Mouse (Mus musculus) liver, embryonic 13.5 days (tissue): ENCODE measurements around the gene Sh3bp4. TPM values are rescaled to one million over a fixed set of nuclear protein-coding genes. Genes with fewer than 3 reads are reported as not detected.

Experiments
- ATAC-seq: fragments of 200-750 bp; cut with Nextera tagmentation; 2 replicates; pipeline ENCODE4 v1.8.0; 2017; ENCODE audit warnings: low read depth, mild to moderate bottlenecking, moderate number of reproducible peaks, moderate library complexity
- DNase-seq: peaks from one replicate; pipeline ENCODE4 v3.0.0; 2022
- H3K27ac ChIP-seq: fragments of 300-500 bp; sonication (generic); 2 replicates; pipeline ENCODE4 v1.5.1; 2015; ENCODE audit warnings: moderate library complexity, mild to moderate bottlenecking, inconsistent platforms
- H3K27me3 ChIP-seq: fragments of 300-500 bp; sonication (generic); 2 replicates; pipeline ENCODE4 v1.6.1; 2015; ENCODE audit warnings: mild to moderate bottlenecking, inconsistent platforms
- H3K36me3 ChIP-seq: fragments of 300-500 bp; sonication (generic); 2 replicates; pipeline ENCODE4 v1.6.1; 2015; ENCODE audit warnings: mild to moderate bottlenecking, inconsistent platforms
- H3K4me1 ChIP-seq: fragments of 300-500 bp; sonication (generic); replicated peaks from 2 replicates; pipeline ENCODE4 v1.6.1; 2015; ENCODE audit warnings: inconsistent platforms
- H3K4me2 ChIP-seq: fragments of 300-500 bp; sonication (generic); 2 replicates; pipeline ENCODE4 v1.6.1; 2015; ENCODE audit warnings: inconsistent platforms, mild to moderate bottlenecking, moderate library complexity
- H3K4me3 ChIP-seq: fragments of 300-500 bp; sonication (generic); replicated peaks from 2 replicates; pipeline ENCODE4 v1.5.1; 2015; ENCODE audit warnings: mild to moderate bottlenecking, inconsistent platforms
- H3K9ac ChIP-seq: fragments of 300-500 bp; sonication (generic); 2 replicates; pipeline ENCODE4 v1.6.1; 2015; ENCODE audit warnings: mild to moderate bottlenecking, inconsistent platforms
- H3K9me3 ChIP-seq: fragments of 300-500 bp; sonication (generic); replicated peaks from 2 replicates; pipeline ENCODE4 v1.6.1; 2016; ENCODE audit warnings: inconsistent platforms
- WGBS: fragments of 180-500 bp; shearing (Covaris S2); methylation state at CpG from one replicate; pipeline ENCODE4 v1.1.7; 2015; ENCODE audit not compliant: insufficient replicate concordance; 5-methylcytosine and 5-hydroxymethylcytosine counted together
- polyA plus RNA-seq: library from polyadenylated mRNA; unstranded; fragments of >200 nt; fragmentation: Nextera tagmentation; extraction: Ambion mirVana; gene quantifications from 2 replicates; pipeline ENCODE4 v1.2.1, GENCODE M21; 2015

Gene Sh3bp4
- polyA plus RNA-seq, 1 experiment from 2014 or later, result 0.81 TPM

DNA sequence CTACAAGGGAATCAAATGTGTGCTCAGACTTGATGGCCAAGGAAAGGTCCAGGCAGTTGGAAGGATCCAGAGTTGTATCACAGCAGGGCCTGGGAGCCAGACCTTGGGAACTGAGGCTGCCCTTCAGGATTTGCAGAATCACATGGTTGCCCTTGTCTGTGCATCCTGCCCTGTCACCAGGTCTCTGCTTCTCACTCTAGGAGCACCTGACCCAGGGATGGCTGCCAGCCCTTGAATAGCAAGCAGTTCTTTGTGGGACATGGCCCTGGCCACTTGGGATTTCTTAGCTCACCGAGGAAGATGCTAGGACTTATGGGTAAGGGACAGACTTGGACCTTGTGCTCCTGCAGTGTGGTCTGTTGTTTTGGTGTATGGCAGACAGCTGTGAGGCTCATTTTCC lies 42.3 kb downstream of the Sh3bp4 start:
- Histone ChIP-seq H3K9ac (no peak overlapping the region), H3K4me2 (no peak overlapping the region), H3K9me3 (no peaks in the 10 kb centered on the region), H3K27me3 (no peaks in the 10 kb centered on the region), H3K4me1 (peaks cover 15% of the 10 kb centered on the region), H3K36me3 (no peaks in the 10 kb centered on the region), H3K27ac (no peak overlapping the region), H3K4me3 (no peak overlapping the region)
- no peak for ATAC-seq
- 73% methylated on average over 1 of the region's 1 CpGs for WGBS
- DNase-seq, result no peak

DNA sequence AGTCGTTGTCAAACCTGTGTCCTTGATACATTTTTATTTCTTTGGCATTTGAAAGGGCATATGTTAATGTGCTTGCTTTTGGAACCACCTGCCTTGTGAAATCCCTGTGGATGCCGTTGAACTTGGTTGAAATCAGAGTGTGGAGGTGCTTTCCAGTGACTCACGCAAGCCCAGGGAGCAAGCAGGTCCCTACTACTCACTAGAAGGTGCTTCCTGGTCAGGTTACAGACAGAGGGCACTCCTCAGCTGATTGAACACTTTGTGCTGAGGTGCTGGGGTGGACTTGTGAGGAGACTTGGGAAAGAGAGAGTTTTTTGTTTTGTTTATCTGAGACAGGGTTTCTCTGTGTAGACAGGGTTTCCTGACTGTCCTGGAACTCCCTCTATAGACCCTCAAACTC lies 43.5 kb downstream of the Sh3bp4 start:
- no peak for DNase-seq
- H3K27ac ChIP-seq, result no peak overlapping the region
- H3K27me3 ChIP-seq, result no peaks in the 10 kb centered on the region
- H3K9me3 ChIP-seq, result no peaks in the 10 kb centered on the region
- 73% methylated on average over 3 of the region's 3 CpGs for WGBS
- H3K4me1 ChIP-seq, result peaks cover 6% of the 10 kb centered on the region; the same call in 1 of the 2 replicates
- no peak overlapping the region for H3K4me3 ChIP-seq
- H3K9ac ChIP-seq, result no peak overlapping the region
- no peak overlapping the region for H3K4me2 ChIP-seq
- H3K36me3 ChIP-seq, result no peaks in the 10 kb centered on the region
- no peak for ATAC-seq

DNA sequence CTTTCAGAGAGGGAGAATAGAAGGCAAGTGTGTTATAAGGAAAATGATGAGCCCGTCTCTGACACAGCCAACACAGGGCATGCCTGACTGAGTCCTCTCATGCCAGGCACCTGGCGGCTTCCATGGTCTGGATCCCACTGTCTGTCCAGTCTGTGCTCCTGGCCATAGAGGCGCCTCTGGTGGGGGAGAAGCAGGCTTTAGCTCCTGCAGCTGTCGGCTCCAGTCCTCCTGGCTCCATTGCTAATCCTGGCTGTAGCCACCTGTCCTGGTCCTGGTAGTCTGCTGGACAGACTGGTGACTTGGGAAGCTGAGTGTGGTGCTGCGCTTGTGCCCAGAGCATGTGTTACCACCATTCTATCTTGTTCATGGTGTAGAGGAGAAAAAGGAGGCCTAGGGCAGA lies 46.8 kb downstream of the Sh3bp4 start:
- H3K4me1 ChIP-seq, result no peaks in the 10 kb centered on the region
- H3K27me3 ChIP-seq, result no peaks in the 10 kb centered on the region
- H3K9ac ChIP-seq, result no peak overlapping the region
- WGBS, result 59% methylated on average over 5 of the region's 5 CpGs
- H3K9me3 ChIP-seq, result no peaks in the 10 kb centered on the region
- DNase-seq (no peak), ATAC-seq (no peak)
- H3K4me2 ChIP-seq, result no peak overlapping the region
- H3K36me3 ChIP-seq, result no peaks in the 10 kb centered on the region
- no peak overlapping the region for H3K4me3 ChIP-seq
- H3K27ac ChIP-seq, result no peak overlapping the region

DNA sequence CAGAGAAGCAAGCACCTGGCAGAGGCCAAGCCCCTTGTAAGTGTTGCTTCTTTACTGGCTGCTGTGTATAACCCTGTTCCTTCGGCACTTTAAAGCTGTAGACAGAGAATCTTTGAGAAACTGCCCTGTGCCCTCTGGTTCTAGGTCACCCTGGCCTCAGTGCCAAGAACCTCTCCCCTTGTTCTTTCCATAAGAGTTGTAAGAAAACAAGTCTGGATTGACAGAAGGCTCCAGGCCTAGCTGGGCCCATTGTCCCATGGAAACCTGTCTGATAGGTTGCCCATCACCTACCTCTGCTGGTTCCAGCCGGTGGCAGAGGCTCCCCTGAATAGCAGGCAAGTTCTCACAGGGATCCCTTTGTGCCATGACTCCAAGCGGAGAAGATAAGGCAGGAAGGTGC lies 47.9 kb downstream of the Sh3bp4 start:
- H3K4me3 ChIP-seq, result no peak overlapping the region
- DNase-seq (no peak), ATAC-seq (no peak)
- no peaks in the 10 kb centered on the region for H3K4me1 ChIP-seq
- 54% methylated on average over 3 of the region's 3 CpGs for WGBS
- no peaks in the 10 kb centered on the region for H3K27me3 ChIP-seq
- H3K36me3 ChIP-seq, result no peaks in the 10 kb centered on the region
- H3K27ac ChIP-seq, result no peak overlapping the region
- no peak overlapping the region for H3K4me2 ChIP-seq
- H3K9me3 ChIP-seq, result no peaks in the 10 kb centered on the region
- no peak overlapping the region for H3K9ac ChIP-seq

DNA sequence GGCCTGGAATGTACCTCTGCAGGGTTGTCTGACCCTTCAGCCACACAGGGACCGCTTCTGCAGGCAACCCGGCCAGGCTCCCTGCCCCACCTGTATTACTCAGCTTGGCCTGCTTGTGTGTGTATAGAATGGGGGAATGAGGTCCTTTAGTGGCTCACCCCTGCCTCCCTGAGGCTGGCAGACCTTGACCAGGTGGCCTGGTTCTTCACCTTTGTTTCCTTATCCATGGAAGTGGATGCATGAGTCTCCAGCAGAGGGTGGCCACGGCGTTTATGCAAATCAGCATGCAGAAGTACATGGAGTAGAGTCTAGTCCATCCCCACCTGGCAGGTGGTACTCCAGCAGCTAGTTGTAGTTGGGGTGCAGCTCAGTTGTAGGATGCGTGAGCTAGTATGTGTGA lies 48.6 kb downstream of the Sh3bp4 start:
- ATAC-seq (no peak), DNase-seq (no peak)
- Histone ChIP-seq H3K27me3 (no peaks in the 10 kb centered on the region), H3K9ac (no peak overlapping the region), H3K9me3 (no peaks in the 10 kb centered on the region), H3K4me2 (no peak overlapping the region), H3K4me3 (no peak overlapping the region), H3K4me1 (no peaks in the 10 kb centered on the region), H3K36me3 (no peaks in the 10 kb centered on the region), H3K27ac (no peak overlapping the region)
- WGBS, result 69% methylated on average over 5 of the region's 5 CpGs

DNA sequence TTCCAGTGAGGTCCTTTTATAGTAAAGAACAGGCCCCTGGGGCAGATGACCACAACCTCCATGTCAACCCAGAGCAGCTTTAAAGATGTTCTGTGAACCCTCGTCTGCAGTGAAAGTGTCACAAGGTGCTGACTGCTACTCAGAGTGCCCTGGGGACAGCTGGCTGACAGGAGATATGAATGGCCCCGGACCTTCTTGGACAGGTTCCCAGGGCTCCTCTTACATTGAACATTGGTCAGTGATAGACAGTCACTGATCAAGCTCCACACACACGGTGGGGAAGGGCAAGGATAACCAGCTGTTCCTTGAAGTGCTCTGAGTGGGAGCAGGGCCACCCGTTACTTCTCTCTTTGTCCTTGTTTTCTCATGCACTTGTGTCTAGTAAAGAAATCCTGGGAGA lies 50.1 kb downstream of the Sh3bp4 start:
- WGBS, result 59% methylated on average over 4 of the region's 4 CpGs
- no peaks in the 10 kb centered on the region for H3K4me1 ChIP-seq
- ATAC-seq, result no peak

DNA sequence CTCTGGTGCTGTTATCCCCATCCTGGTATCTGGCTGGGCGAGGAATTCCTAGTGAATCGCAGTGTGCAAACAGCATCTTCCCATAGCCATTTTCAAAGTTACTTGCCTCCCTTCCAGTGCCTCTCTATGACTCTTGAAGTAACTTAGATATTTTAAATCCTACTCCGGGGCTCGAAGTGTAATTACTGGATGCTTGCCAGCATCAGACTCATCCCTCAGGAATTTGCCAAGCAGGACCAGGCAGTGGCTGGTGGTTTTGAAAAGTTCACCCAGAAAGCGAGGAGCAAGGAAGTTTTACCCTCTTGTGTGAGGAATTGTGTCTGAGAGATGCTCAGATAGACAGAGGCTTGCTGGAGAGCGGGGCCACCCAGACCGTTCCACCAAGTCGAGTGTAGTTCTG lies 51.3 kb downstream of the Sh3bp4 start:
- Histone ChIP-seq H3K9ac (no peak overlapping the region), H3K27ac (no peak overlapping the region), H3K36me3 (no peaks in the 10 kb centered on the region), H3K27me3 (no peaks in the 10 kb centered on the region), H3K4me3 (no peak overlapping the region), H3K4me2 (no peak overlapping the region), H3K4me1 (no peaks in the 10 kb centered on the region), H3K9me3 (no peaks in the 10 kb centered on the region)
- ATAC-seq, result no peak
- DNase-seq, result no peak
- 62% methylated on average over 8 of the region's 8 CpGs for WGBS

More for the DNA sequence above, 50.1 kb downstream of the Sh3bp4 start:
- Histone ChIP-seq H3K27me3 (no peaks in the 10 kb centered on the region), H3K4me3 (no peak overlapping the region), H3K9me3 (no peaks in the 10 kb centered on the region), H3K9ac (no peak overlapping the region), H3K27ac (no peak overlapping the region), H3K36me3 (no peaks in the 10 kb centered on the region), H3K4me2 (no peak overlapping the region)
- no peak for DNase-seq

DNA sequence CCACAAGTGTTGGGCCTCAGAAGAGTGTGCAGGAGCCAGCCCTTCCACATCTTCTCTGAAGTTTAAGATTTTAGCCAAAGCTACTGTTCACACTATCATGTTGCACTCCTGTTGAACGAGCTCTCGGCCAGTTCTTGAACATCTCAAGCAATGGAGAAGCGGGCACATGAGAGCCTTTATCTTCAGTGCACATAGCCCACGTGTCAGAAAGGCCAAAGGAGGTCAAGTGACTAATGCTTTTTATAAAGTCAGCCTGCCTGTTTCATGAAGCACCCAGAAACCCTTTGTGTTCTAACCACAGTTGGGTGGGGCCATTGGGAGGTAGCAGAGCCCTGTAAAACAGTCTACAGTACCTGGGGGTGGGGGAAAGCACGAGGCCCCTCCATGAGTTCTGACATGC lies 52.2 kb downstream of the Sh3bp4 start:
- no peaks in the 10 kb centered on the region for H3K36me3 ChIP-seq
- no peaks in the 10 kb centered on the region for H3K27me3 ChIP-seq
- DNase-seq (no peak), ATAC-seq (no peak)
- no peak overlapping the region for H3K9ac ChIP-seq
- no peaks in the 10 kb centered on the region for H3K4me1 ChIP-seq
- no peak overlapping the region for H3K27ac ChIP-seq
- 51% methylated on average over 5 of the region's 5 CpGs for WGBS
- no peaks in the 10 kb centered on the region for H3K9me3 ChIP-seq
- no peak overlapping the region for H3K4me2 ChIP-seq
- no peak overlapping the region for H3K4me3 ChIP-seq

DNA sequence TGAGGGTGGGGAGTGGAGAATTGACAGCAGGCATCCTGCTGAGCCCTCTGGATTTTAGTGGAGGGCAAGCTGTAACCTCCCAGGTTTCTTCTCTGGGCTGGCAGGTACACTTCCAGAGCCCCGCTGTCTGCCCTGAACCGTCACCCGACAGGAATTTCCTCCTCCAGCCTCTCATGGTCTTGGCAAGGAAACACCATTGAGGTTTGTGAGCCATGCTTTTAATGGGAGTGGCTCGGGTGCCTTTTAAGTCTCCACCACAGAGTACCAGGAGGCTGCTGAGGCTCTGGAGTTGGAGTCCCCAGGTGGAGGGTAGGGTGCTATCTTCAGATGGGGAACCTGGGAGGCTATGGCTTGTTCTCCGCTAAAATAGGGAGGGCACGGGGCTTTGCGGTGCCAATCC lies 53.9 kb downstream of the Sh3bp4 start:
- Histone ChIP-seq H3K4me1 (no peaks in the 10 kb centered on the region), H3K27ac (no peak overlapping the region), H3K9me3 (no peaks in the 10 kb centered on the region), H3K4me3 (no peak overlapping the region), H3K36me3 (no peaks in the 10 kb centered on the region), H3K27me3 (no peaks in the 10 kb centered on the region), H3K9ac (no peak overlapping the region), H3K4me2 (no peak overlapping the region)
- ATAC-seq (no peak), DNase-seq (no peak)
- 71% methylated on average over 7 of the region's 7 CpGs for WGBS

DNA sequence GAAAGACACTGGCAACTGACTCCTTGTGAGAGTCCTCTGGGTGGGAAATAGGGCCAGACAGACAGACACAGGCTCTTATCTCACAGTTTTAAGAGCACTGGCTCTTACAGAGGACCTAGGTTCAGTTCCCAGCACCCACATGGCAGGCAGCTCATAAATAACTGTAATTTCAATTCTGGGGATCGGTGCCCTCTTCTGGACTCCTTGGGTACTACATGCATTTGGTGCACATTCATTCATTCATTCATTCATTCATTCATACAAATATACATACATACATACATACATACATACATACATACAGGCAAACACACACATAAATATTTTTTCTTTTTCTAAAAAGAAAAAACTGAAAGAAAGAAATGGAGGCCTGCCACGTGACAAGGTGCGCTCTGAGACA lies 56.9 kb downstream of the Sh3bp4 start:
- DNase-seq (no peak), ATAC-seq (no peak)
- Histone ChIP-seq H3K4me3 (no peak overlapping the region), H3K27me3 (no peaks in the 10 kb centered on the region), H3K9ac (no peak overlapping the region), H3K27ac (no peak overlapping the region), H3K36me3 (no peaks in the 10 kb centered on the region), H3K9me3 (no peaks in the 10 kb centered on the region), H3K4me2 (no peak overlapping the region), H3K4me1 (no peaks in the 10 kb centered on the region)
- 80% methylated on average over 3 of the region's 3 CpGs for WGBS

DNA sequence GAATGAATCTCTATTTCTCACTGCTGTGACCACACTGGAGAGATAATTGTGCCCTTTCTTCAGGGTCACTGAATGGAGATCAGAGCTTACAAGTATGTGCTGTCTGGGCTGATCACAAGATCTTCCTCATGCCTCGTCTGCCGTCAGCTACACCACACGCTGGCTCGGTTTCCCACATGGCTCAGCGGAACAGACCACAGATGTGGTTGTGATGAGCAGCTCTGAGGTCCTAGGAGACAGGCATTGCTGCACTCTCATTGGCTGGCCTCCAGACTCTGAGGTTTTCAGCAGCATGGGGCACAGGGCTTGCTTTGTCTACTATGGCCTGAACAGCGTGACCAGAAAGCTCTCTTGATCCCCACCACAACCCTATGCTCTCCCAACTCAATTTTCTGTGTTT lies 60.2 kb downstream of the Sh3bp4 start:
- no peak overlapping the region for H3K4me3 ChIP-seq
- ATAC-seq, result no peak
- no peaks in the 10 kb centered on the region for H3K27me3 ChIP-seq
- H3K27ac ChIP-seq, result no peak overlapping the region
- no peaks in the 10 kb centered on the region for H3K4me1 ChIP-seq
- no peaks in the 10 kb centered on the region for H3K36me3 ChIP-seq
- no peak overlapping the region for H3K9ac ChIP-seq
- DNase-seq, result no peak
- no peak overlapping the region for H3K4me2 ChIP-seq
- WGBS, result 60% methylated on average over 6 of the region's 6 CpGs
- no peaks in the 10 kb centered on the region for H3K9me3 ChIP-seq

DNA sequence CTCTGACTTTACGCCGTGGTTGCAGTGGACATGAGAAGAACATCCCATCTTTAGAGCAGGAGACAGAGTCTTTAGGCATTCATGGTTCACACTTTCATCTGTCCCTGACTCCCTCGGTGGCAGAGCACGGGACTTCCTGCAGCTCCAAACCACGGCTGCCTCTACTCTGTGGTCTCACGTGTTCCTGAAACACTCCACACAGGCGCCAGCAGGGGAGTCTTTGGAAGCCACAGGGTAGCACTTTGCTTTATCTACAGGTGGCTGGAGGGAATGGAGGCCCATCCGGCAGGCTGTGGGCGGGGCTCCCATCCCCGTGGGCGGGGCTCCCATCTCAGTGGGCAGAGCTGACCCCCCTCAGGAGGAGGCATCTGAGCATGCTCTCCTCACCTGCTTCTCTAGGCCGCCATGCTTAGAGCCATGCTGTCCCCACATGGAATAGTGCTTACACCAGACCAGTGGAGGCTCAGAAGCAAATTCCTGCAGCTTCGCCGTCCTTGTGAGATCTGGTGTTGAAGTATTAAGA lies 60.9 kb downstream of the Sh3bp4 start:
- Histone ChIP-seq H3K36me3 (no peaks in the 10 kb centered on the region), H3K27ac (no peak overlapping the region), H3K9me3 (no peaks in the 10 kb centered on the region), H3K4me3 (no peak overlapping the region), H3K9ac (no peak overlapping the region), H3K4me2 (no peak overlapping the region), H3K4me1 (no peaks in the 10 kb centered on the region), H3K27me3 (no peaks in the 10 kb centered on the region)
- ATAC-seq (no peak), DNase-seq (no peak)
- 41% methylated on average over 14 of the region's 14 CpGs for WGBS
